Mouse (Mus musculus) C2C12 (cell line): ENCODE results near the gene Rbbp5.

Experiments used
- CEBPB ChIP-seq: IDR thresholded peaks from one replicate; pipeline ENCODE4 v1.6.1; 2011; ENCODE audit warnings: low read depth, mild to moderate bottlenecking, control low read depth, moderate library complexity
- CTCF ChIP-seq: IDR thresholded peaks from one replicate; pipeline ENCODE4 v1.5.1; 2011; ENCODE audit not compliant: control insufficient read depth, insufficient read depth, insufficient read length
- FOSL1 ChIP-seq: IDR thresholded peaks from one replicate; pipeline ENCODE4 v1.8.0; 2011; ENCODE audit warnings: mild to moderate bottlenecking, low read length; ENCODE audit not compliant: poor library complexity, insufficient read depth, severe bottlenecking
- MAX ChIP-seq: IDR thresholded peaks from one replicate; pipeline ENCODE4 v1.6.1; 2011; ENCODE audit warnings: mild to moderate bottlenecking, control low read depth
- MYOD1 ChIP-seq: IDR thresholded peaks from one replicate; pipeline ENCODE4 v1.6.1; 2011; ENCODE audit warnings: low read depth; ENCODE audit not compliant: control insufficient read depth, insufficient read length
- MYOG ChIP-seq: IDR thresholded peaks from one replicate; pipeline ENCODE4 v1.6.1; 2011; ENCODE audit not compliant: control insufficient read depth, insufficient read length; ENCODE audit errors: extremely low read depth
- USF1 ChIP-seq: IDR thresholded peaks from one replicate; pipeline ENCODE4 v1.6.1; 2011; ENCODE audit warnings: low read depth, mild to moderate bottlenecking, control low read depth, moderate library complexity

DNA sequence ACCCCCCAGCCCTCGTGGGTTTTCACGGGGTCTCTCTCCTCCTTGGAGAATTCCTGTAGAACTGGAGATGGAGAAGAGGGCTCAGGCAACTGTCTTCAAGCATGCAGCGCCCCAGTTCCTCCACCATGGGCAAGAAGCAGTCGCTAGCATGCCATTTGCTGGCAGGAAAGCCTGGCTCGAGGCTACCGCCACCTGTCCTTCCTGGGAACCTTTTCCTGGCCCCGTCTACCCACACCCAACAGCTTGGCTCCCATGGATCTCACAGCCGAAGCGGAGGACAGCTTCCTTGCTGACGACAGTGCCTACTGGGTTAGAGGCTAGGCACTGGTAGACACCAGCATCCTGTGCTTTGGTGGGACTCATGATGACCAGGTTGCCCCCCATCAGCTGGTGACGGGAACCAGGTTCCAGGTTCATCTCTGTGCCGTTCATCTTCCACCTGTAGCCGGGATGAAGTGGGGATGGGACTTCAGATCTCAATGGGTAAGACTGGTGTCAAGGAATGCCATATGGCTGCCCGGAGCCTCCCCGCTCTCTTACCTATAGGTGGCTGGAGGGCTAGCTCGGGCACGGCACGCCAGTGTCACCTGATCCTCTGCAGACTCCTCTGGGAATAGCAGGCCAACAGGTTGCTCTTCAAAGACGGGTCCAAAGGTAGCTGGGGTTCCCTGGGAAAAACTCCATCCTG lies 51.6 kb downstream of the Rbbp5 start:
- TF ChIP-seq CTCF, result no peak
- TF ChIP-seq MYOG, result no peak
- TF ChIP-seq MAX, result no peak
- no peak for TF ChIP-seq MYOD1
- no peak for TF ChIP-seq CEBPB
- no peak for TF ChIP-seq USF1
- no peak for TF ChIP-seq FOSL1
